Mouse (Mus musculus) ES-Bruce4 (cell line): Measurements from ENCODE around the gene Arhgap18.

Experiments used
- CTCF ChIP-seq: IDR thresholded peaks from one replicate; pipeline ENCODE4 v1.8.1; 2011; ENCODE audit warnings: low read depth, low read length
- POLR2A ChIP-seq: IDR thresholded peaks from one replicate; pipeline ENCODE4 v1.8.1; 2011; ENCODE audit warnings: low read length; ENCODE audit not compliant: insufficient read depth

- TF ChIP-seq POLR2A (no peak), CTCF (no peak)
Observed at GRCm38 (mm10) chr10:26713986-26714385, 39.2 kb upstream of the Arhgap18 start.
